Mouse (Mus musculus) lung, adult 2 months (tissue): ENCODE measurements at regions not wholly inside any gene's neighbourhood (a gene's known extent, or its start where the extent isn't known, plus 50 kb on each side); places are given as distances from the start of the nearest gene placed in this dataset.

Experiments
- DNase-seq: peaks from one replicate; pipeline ENCODE4 v3.0.0; 2022
- H3K4me1 ChIP-seq: fragments of 200-500 bp; 2 replicates; pipeline ENCODE4 v1.6.1; 2011; ENCODE audit warnings: low read length; ENCODE audit not compliant: control insufficient read depth, insufficient read depth
- H3K4me3 ChIP-seq: fragments of 200-500 bp; replicated peaks from 2 replicates; pipeline ENCODE3; 2011; ENCODE audit warnings: low read depth, mild to moderate bottlenecking, control low read depth, low read length; ENCODE audit errors: extremely low read depth
- CTCF ChIP-seq: fragments of 200-500 bp; IDR thresholded peaks from 2 replicates; pipeline ENCODE4 v1.5.1; 2011; ENCODE audit warnings: mild to moderate bottlenecking, low read length, control low read depth; ENCODE audit not compliant: insufficient read depth
- POLR2A ChIP-seq: fragments of 200-500 bp; IDR thresholded peaks from 2 replicates; pipeline ENCODE4 v1.6.1; 2011; ENCODE audit warnings: low read depth, mild to moderate bottlenecking, control low read depth, low read length, borderline replicate concordance; ENCODE audit errors: extremely low read depth
- WGBS: fragments of 180-500 bp; shearing (Covaris S2); methylation state at CpG from one replicate; pipeline ENCODE4 v1.1.7; 2018; 5-methylcytosine and 5-hydroxymethylcytosine counted together

GRCm38 (mm10) chr16:55378701-55379100 is 80.9 kb upstream of the Zpld1 start:
- DNase-seq, result no peak
- TF ChIP-seq CTCF (no peak), POLR2A (no peak)
- WGBS, result 64% methylated on average over 3 of the region's 3 CpGs
- no peaks in the 10 kb centered on the region for H3K4me1 ChIP-seq
- no peak overlapping the region for H3K4me3 ChIP-seq

- no peak for DNase-seq
- no peak overlapping the region for H3K4me3 ChIP-seq
- TF ChIP-seq CTCF (no peak), POLR2A (no peak)
- no peaks in the 10 kb centered on the region for H3K4me1 ChIP-seq
- WGBS, result 86% methylated on average over 3 of the region's 3 CpGs
Measured at GRCm38 (mm10) chr16:55375922-55376321, 78.1 kb upstream of the Zpld1 start.

DNA sequence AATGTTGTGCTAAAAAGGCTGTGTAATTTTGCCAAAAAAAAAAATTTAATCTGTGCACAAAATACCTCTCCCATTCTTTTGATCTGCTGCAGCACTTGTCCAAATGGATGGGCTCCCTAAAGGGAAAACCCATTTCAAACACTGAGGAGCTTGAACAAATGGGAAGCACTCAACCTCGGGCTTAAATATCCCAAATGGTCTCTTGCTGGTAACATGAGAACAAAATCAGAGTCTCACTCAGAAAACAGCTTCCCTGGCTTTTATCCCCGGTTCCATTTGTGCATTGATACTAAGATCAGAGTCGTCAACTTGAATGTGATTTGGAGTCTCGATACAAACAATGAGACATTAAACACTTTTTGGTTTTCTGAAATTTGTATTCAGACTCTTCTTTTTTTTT is 59.9 kb upstream of the Zpld1 start:
- TF ChIP-seq CTCF (no peak), POLR2A (no peak)
- Histone ChIP-seq H3K4me1 (no peaks in the 10 kb centered on the region), H3K4me3 (no peak overlapping the region)
- DNase-seq, result no peak
- WGBS, result 49% methylated on average over 4 of the region's 4 CpGs

GRCm38 (mm10) chr16:55356097-55356496 is 58.3 kb upstream of the Zpld1 start:
- DNase-seq, result no peak
- TF ChIP-seq POLR2A (no peak), CTCF (no peak)
- H3K4me1 ChIP-seq, result no peaks in the 10 kb centered on the region
- WGBS, result 73% methylated on average over 3 of the region's 3 CpGs
- no peak overlapping the region for H3K4me3 ChIP-seq
